Mouse (Mus musculus) midbrain, embryonic 11.5 days (tissue): ENCODE measurements at regions not wholly inside any gene's neighbourhood (a gene's known extent, or its start where the extent isn't known, plus 50 kb on each side); places are given as distances from the start of the nearest gene placed in this dataset.

Experiments used
- ATAC-seq: fragments of 200-750 bp; cut with Nextera tagmentation; 2 replicates; pipeline ENCODE4 v1.8.0; 2017; ENCODE audit warnings: moderate TSS enrichment, moderate library complexity; ENCODE audit not compliant: low FRiP score
- DNase-seq: peaks from one replicate; pipeline ENCODE4 v3.0.0; 2015; ENCODE audit warnings: low spot score; ENCODE audit errors: missing footprints
- H3K27ac ChIP-seq: fragments of 300-500 bp; sonication (generic); 2 replicates; pipeline ENCODE4 v1.5.1; 2014; ENCODE audit warnings: low read depth, low read length
- H3K27me3 ChIP-seq: fragments of 300-500 bp; sonication (generic); 2 replicates; pipeline ENCODE4 v1.6.1; 2014; ENCODE audit warnings: mild to moderate bottlenecking, low read length, moderate library complexity, mixed read lengths; ENCODE audit not compliant: control insufficient read depth, insufficient read depth
- H3K36me3 ChIP-seq: fragments of 300-500 bp; sonication (generic); 2 replicates; pipeline ENCODE4 v1.6.1; 2014; ENCODE audit warnings: mild to moderate bottlenecking, low read length, moderate library complexity, mixed read lengths; ENCODE audit not compliant: control insufficient read depth, insufficient read depth
- H3K4me1 ChIP-seq: fragments of 300-500 bp; sonication (generic); 2 replicates; pipeline ENCODE4 v1.6.1; 2014; ENCODE audit warnings: low read length; ENCODE audit not compliant: control insufficient read depth, insufficient read depth
- H3K4me2 ChIP-seq: fragments of 300-500 bp; sonication (generic); 2 replicates; pipeline ENCODE4 v1.6.1; 2014; ENCODE audit warnings: mild to moderate bottlenecking, moderate library complexity
- H3K4me3 ChIP-seq: fragments of 300-500 bp; sonication (generic); 2 replicates; pipeline ENCODE4 v1.5.1; 2014; ENCODE audit warnings: low read depth, low read length
- H3K9ac ChIP-seq: fragments of 300-500 bp; sonication (generic); 2 replicates; pipeline ENCODE4 v1.6.1; 2014; ENCODE audit warnings: low read length
- H3K9me3 ChIP-seq: fragments of 300-500 bp; sonication (generic); 2 replicates; pipeline ENCODE4 v1.6.1; 2016; ENCODE audit warnings: low read length; ENCODE audit not compliant: control insufficient read depth
- WGBS: fragments of 180-500 bp; shearing (Covaris S2); extraction: QIAGEN DNeasy Blood & Tissue Kit; methylation state at CpG from one replicate; pipeline ENCODE4 v1.1.7; 2014; 5-methylcytosine and 5-hydroxymethylcytosine counted together

GRCm38 (mm10) chr10:96237572-96238130 is 101.2 kb downstream of the Gm5426 start:
- Histone ChIP-seq H3K36me3 (no peaks in the 10 kb centered on the region), H3K9ac (no peak overlapping the region), H3K27ac (no peak overlapping the region), H3K4me1 (no peaks in the 10 kb centered on the region), H3K27me3 (no peaks in the 10 kb centered on the region), H3K9me3 (no peaks in the 10 kb centered on the region), H3K4me2 (no peak overlapping the region), H3K4me3 (no peak overlapping the region)
- no peak for DNase-seq
- WGBS, result 97% methylated on average over 5 of the region's 5 CpGs
- no peak for ATAC-seq

GRCm38 (mm10) chr10:96238251-96238650 is 101.8 kb downstream of the Gm5426 start:
- Histone ChIP-seq H3K4me1 (no peaks in the 10 kb centered on the region), H3K36me3 (no peaks in the 10 kb centered on the region)
- ATAC-seq, result no peak

GRCm38 (mm10) chr10:96238850-96239249 is 102.4 kb downstream of the Gm5426 start:
- Histone ChIP-seq H3K4me1 (no peaks in the 10 kb centered on the region), H3K27me3 (no peaks in the 10 kb centered on the region), H3K4me2 (no peak overlapping the region), H3K9me3 (no peaks in the 10 kb centered on the region), H3K27ac (no peak overlapping the region), H3K36me3 (no peaks in the 10 kb centered on the region), H3K4me3 (no peak overlapping the region), H3K9ac (no peak overlapping the region)
- 90% methylated on average over 3 of the region's 3 CpGs for WGBS
- ATAC-seq (no peak), DNase-seq (no peak)

More at GRCm38 (mm10) chr10:96238251-96238650, 101.8 kb downstream of the Gm5426 start:
- no peaks in the 10 kb centered on the region for H3K27me3 ChIP-seq
- no peak overlapping the region for H3K9ac ChIP-seq
- no peaks in the 10 kb centered on the region for H3K9me3 ChIP-seq
- H3K27ac ChIP-seq, result no peak overlapping the region
- 94% methylated on average over 4 of the region's 4 CpGs for WGBS
- no peak overlapping the region for H3K4me2 ChIP-seq
- no peak overlapping the region for H3K4me3 ChIP-seq
- no peak for DNase-seq

GRCm38 (mm10) chr10:96240591-96240990 is 104.2 kb downstream of the Gm5426 start:
- ATAC-seq, result no peak
- H3K9ac ChIP-seq, result no peak overlapping the region
- no peak overlapping the region for H3K27ac ChIP-seq
- H3K9me3 ChIP-seq, result no peaks in the 10 kb centered on the region
- H3K4me2 ChIP-seq, result no peak overlapping the region
- 92% methylated on average over 4 of the region's 4 CpGs for WGBS
- no peak overlapping the region for H3K4me3 ChIP-seq
- H3K36me3 ChIP-seq, result no peaks in the 10 kb centered on the region
- H3K4me1 ChIP-seq, result no peaks in the 10 kb centered on the region
- H3K27me3 ChIP-seq, result no peaks in the 10 kb centered on the region
- DNase-seq, result no peak

GRCm38 (mm10) chr10:96253671-96254070 is 117.3 kb downstream of the Gm5426 start:
- Histone ChIP-seq H3K36me3 (no peaks in the 10 kb centered on the region), H3K4me3 (no peak overlapping the region), H3K27me3 (no peaks in the 10 kb centered on the region), H3K4me2 (no peak overlapping the region), H3K27ac (no peak overlapping the region), H3K9ac (no peak overlapping the region), H3K4me1 (no peaks in the 10 kb centered on the region), H3K9me3 (no peaks in the 10 kb centered on the region)
- no peak for DNase-seq
- no peak for ATAC-seq

- H3K4me3 ChIP-seq, result no peak overlapping the region
- H3K4me1 ChIP-seq, result no peaks in the 10 kb centered on the region
- H3K9me3 ChIP-seq, result no peaks in the 10 kb centered on the region
- no peak overlapping the region for H3K9ac ChIP-seq
- no peaks in the 10 kb centered on the region for H3K36me3 ChIP-seq
- ATAC-seq (no peak), DNase-seq (no peak)
- H3K27ac ChIP-seq, result no peak overlapping the region
- H3K27me3 ChIP-seq, result no peaks in the 10 kb centered on the region
- WGBS, result 75% methylated on average over 2 of the region's 2 CpGs
- H3K4me2 ChIP-seq, result no peak overlapping the region
These were observed 118.0 kb downstream of the Gm5426 start for GRCm38 (mm10) chr10:96254250-96254862.

GRCm38 (mm10) chr10:96257935-96258334 is 121.5 kb downstream of the Gm5426 start:
- DNase-seq (no peak), ATAC-seq (no peak)
- WGBS, result 84% methylated on average over 7 of the region's 7 CpGs
- Histone ChIP-seq H3K27ac (no peak overlapping the region), H3K36me3 (no peaks in the 10 kb centered on the region), H3K27me3 (no peaks in the 10 kb centered on the region), H3K9ac (no peak overlapping the region), H3K4me1 (no peaks in the 10 kb centered on the region), H3K4me3 (no peak overlapping the region), H3K4me2 (no peak overlapping the region), H3K9me3 (no peaks in the 10 kb centered on the region)

- 89% methylated on average over 10 of the region's 10 CpGs for WGBS
- H3K4me1 ChIP-seq, result no peaks in the 10 kb centered on the region; the same call in 1 of the 2 replicates
- no peak for ATAC-seq
- H3K9me3 ChIP-seq, result no peaks in the 10 kb centered on the region
- no peak overlapping the region for H3K4me2 ChIP-seq
- no peaks in the 10 kb centered on the region for H3K27me3 ChIP-seq
- no peak overlapping the region for H3K27ac ChIP-seq
- H3K36me3 ChIP-seq, result no peaks in the 10 kb centered on the region
- no peak overlapping the region for H3K4me3 ChIP-seq
- no peak for DNase-seq
- H3K9ac ChIP-seq, result no peak overlapping the region
These were observed 122.8 kb downstream of the Gm5426 start for GRCm38 (mm10) chr10:96259242-96259641.

- no peak for DNase-seq
- Histone ChIP-seq H3K4me2 (no peak overlapping the region), H3K9me3 (no peaks in the 10 kb centered on the region), H3K4me3 (no peak overlapping the region), H3K27ac (no peak overlapping the region), H3K4me1 (no peaks in the 10 kb centered on the region; the same call in 1 of the 2 replicates), H3K36me3 (no peaks in the 10 kb centered on the region), H3K9ac (no peak overlapping the region), H3K27me3 (no peaks in the 10 kb centered on the region)
- ATAC-seq, result no peak
- 93% methylated on average over 8 of the region's 8 CpGs for WGBS
These were observed 123.2 kb downstream of the Gm5426 start for GRCm38 (mm10) chr10:96259648-96260047.
